Mouse (Mus musculus): Measurements from ENCODE around the gene Vmn2r61.

Vmn2r61 gene

GRCm38 (mm10) chr7:42259753-42260152 lies at the start of gene Vmn2r61:
Gene Vmn2r61, plus strand, starts transcription at chr7:42260053.
- DNase-seq (ENCODE audit: low spot score) = no peak

Data from ovary, postnatal 10 days (tissue).